Mouse (Mus musculus): ENCODE measurements around the gene Ly6g5b. TPM values are rescaled to one million over a fixed set of nuclear protein-coding genes. Genes with fewer than 3 reads are reported as not detected.

Gene Ly6g5b
- polyA plus RNA-seq, 1 experiment, result 0.28 TPM

DNA sequence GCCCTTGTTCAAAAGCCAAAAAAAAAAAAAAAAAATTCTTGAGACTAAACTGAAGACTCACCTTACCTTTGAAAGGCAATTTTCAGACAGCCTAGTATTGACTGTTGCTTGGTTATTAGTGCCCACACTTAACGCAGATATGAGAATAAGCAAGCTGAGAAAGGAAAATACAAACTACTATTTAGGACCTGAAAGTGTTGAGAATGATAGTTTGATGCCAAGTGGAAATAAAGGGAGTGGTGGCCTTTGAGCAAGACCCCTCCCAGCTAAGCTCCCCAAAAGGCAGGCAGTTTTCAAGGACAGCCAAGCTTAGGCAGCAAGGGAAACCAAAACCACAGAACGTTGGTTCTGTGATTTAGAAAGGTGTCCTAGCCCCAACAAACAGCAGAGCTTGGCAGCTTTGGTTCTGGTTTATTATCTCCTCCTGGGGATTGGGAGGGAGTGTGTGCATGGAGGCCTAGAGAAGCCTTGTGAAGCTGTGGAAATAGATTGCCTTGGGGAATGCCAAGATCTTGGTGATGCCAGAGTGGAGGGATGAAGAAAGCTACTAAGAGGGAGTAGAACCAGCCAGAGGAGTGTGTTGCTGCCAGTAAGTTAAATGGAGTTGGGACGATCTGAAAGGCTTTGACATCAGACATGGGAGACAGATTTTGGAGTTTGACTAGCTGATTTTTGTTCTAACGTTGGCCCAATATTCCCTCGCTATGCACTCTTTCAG, 32.9 kb upstream of the Ly6g5b start:
- H3K27me3 ChIP-seq (ENCODE audit: control insufficient read depth, insufficient read depth, insufficient read length), result no peaks in the 10 kb centered on the region
- TF ChIP-seq FOSL1 (IDR thresholded peaks at IDR 0.05; ENCODE audit: insufficient read depth, low read length, poor library complexity, severe bottlenecking) (no peak), USF1 (IDR thresholded peaks at IDR 0.05; ENCODE audit: low read depth) (no peak), CEBPB (IDR thresholded peaks at IDR 0.05; ENCODE audit: low read depth) (no peak), MYOG (IDR thresholded peaks at IDR 0.05; ENCODE audit: control insufficient read depth, extremely low read depth, insufficient read length) (no peak), MYOD1 (IDR thresholded peaks at IDR 0.05; ENCODE audit: control insufficient read depth, insufficient read length, low read depth) (no peak), MAX (IDR thresholded peaks at IDR 0.05) (no peak), CTCF (IDR thresholded peaks at IDR 0.05; ENCODE audit: control insufficient read depth, insufficient read depth, insufficient read length) (no peak)
- peaks cover 12% of the 10 kb centered on the region for H3K79me2 ChIP-seq (ENCODE audit: control insufficient read depth, insufficient read depth)
- peaks cover 94% of the 10 kb centered on the region for H3K36me3 ChIP-seq (ENCODE audit: control insufficient read depth, insufficient read depth)
- no peak overlapping the region for H3ac ChIP-seq (ENCODE audit: control insufficient read depth, insufficient read length, low read depth)
- peaks cover 3% of the 10 kb centered on the region for H3K79me3 ChIP-seq (ENCODE audit: low read depth)
- H3K4me3 ChIP-seq (ENCODE audit: insufficient read depth, poor library complexity, severe bottlenecking), result no peak overlapping the region

DNA sequence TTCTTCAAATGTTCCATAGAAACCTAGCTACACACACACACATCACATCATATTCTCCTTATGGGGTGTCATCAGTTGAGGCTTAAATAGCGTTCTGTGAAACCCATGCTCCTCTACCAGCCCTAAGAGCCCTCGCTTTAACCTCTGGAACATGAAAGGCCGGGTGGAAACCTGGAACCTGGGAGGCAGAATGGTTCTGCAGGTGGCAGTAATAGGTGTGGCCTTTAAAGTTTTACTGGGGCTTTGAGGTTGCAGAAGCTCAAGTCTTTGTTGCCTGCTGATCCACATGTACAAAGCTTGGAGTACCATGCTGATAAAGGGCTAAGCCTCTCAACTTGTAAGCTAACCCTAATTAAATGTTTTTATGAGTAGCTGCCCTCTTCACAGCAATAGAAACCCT, 32.1 kb upstream of the Ly6g5b start:
- no peaks in the 10 kb centered on the region for H3K27me3 ChIP-seq (ENCODE audit: control insufficient read depth, insufficient read depth, insufficient read length)
- no peak for TF ChIP-seq MYOG (IDR thresholded peaks at IDR 0.05; ENCODE audit: control insufficient read depth, extremely low read depth, insufficient read length)
- TF ChIP-seq MAX (IDR thresholded peaks at IDR 0.05), result no peak
- no peak for TF ChIP-seq CTCF (IDR thresholded peaks at IDR 0.05; ENCODE audit: control insufficient read depth, insufficient read depth, insufficient read length)
- no peak for TF ChIP-seq USF1 (IDR thresholded peaks at IDR 0.05; ENCODE audit: low read depth)
- no peak for TF ChIP-seq MYOD1 (IDR thresholded peaks at IDR 0.05; ENCODE audit: control insufficient read depth, insufficient read length, low read depth)
- TF ChIP-seq CEBPB (IDR thresholded peaks at IDR 0.05; ENCODE audit: low read depth), result no peak
- TF ChIP-seq FOSL1 (IDR thresholded peaks at IDR 0.05; ENCODE audit: insufficient read depth, low read length, poor library complexity, severe bottlenecking), result no peak

DNA sequence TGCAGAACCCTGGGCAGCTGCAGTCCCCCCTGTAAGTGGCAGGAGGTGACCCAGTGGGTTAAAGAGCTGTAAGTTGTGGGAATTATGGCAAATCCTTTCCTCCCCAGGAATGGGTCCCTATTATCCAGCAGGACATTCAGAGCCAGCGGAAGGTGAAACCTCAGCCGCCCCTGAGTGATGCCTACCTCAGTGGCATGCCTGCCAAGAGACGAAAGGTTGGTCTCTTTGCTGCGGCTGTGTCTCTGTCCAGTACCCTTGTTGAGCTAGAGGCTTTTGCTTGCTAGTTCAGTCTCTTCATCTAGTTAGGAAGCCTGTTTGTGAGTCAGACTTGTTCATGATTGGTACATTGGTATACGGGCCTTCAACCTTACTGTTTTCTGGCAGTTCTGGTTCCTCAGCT, 30.9 kb upstream of the Ly6g5b start:
- Histone ChIP-seq H3K79me3 (ENCODE audit: low read depth) (peaks cover 2% of the 10 kb centered on the region), H3K27me3 (ENCODE audit: control insufficient read depth, insufficient read depth, insufficient read length) (no peaks in the 10 kb centered on the region), H3K79me2 (ENCODE audit: control insufficient read depth, insufficient read depth) (no peaks in the 10 kb centered on the region), H3ac (ENCODE audit: control insufficient read depth, insufficient read length, low read depth) (no peak overlapping the region), H3K4me3 (ENCODE audit: insufficient read depth, poor library complexity, severe bottlenecking) (no peak overlapping the region), H3K36me3 (ENCODE audit: control insufficient read depth, insufficient read depth) (peaks cover 94% of the 10 kb centered on the region)
- no peak for TF ChIP-seq CTCF (IDR thresholded peaks at IDR 0.05; ENCODE audit: control insufficient read depth, insufficient read depth, insufficient read length)
- TF ChIP-seq USF1 (IDR thresholded peaks at IDR 0.05; ENCODE audit: low read depth), result no peak
- TF ChIP-seq MAX (IDR thresholded peaks at IDR 0.05), result no peak
- TF ChIP-seq MYOD1 (IDR thresholded peaks at IDR 0.05; ENCODE audit: control insufficient read depth, insufficient read length, low read depth), result no peak
- no peak for TF ChIP-seq FOSL1 (IDR thresholded peaks at IDR 0.05; ENCODE audit: insufficient read depth, low read length, poor library complexity, severe bottlenecking)
- no peak for TF ChIP-seq MYOG (IDR thresholded peaks at IDR 0.05; ENCODE audit: control insufficient read depth, extremely low read depth, insufficient read length)
- no peak for TF ChIP-seq CEBPB (IDR thresholded peaks at IDR 0.05; ENCODE audit: low read depth)

More for the DNA sequence above, 32.1 kb upstream of the Ly6g5b start:
- Histone ChIP-seq H3K36me3 (ENCODE audit: control insufficient read depth, insufficient read depth) (peaks cover 94% of the 10 kb centered on the region), H3ac (ENCODE audit: control insufficient read depth, insufficient read length, low read depth) (no peak overlapping the region), H3K4me3 (ENCODE audit: insufficient read depth, poor library complexity, severe bottlenecking) (no peak overlapping the region), H3K79me2 (ENCODE audit: control insufficient read depth, insufficient read depth) (peaks cover 5% of the 10 kb centered on the region), H3K79me3 (ENCODE audit: low read depth) (peaks cover 2% of the 10 kb centered on the region)

DNA sequence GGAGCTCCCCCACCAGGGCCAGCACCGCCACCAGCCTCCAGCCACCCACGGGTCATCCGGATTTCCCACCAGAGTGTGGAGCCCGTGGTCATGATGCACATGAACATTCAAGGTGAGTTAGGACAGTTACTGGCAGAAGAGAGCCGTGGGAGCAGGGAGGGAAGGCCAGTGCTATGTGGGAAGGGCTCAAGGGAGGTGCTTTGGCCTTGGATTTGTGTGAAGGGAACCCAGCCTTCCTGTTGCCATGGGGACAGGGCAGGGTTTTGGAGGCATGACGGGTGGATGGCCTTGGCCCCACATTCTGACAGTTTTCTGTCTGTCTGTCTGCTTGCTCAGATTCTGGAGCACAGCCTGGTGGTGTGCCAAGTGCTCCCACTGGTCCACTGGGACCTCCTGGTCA, 26.7 kb upstream of the Ly6g5b start:
- TF ChIP-seq MAX (IDR thresholded peaks at IDR 0.05) (no peak), USF1 (IDR thresholded peaks at IDR 0.05; ENCODE audit: low read depth) (no peak), MYOG (IDR thresholded peaks at IDR 0.05; ENCODE audit: control insufficient read depth, extremely low read depth, insufficient read length) (no peak), CTCF (IDR thresholded peaks at IDR 0.05; ENCODE audit: control insufficient read depth, insufficient read depth, insufficient read length) (no peak), CEBPB (IDR thresholded peaks at IDR 0.05; ENCODE audit: low read depth) (no peak), FOSL1 (IDR thresholded peaks at IDR 0.05; ENCODE audit: insufficient read depth, low read length, poor library complexity, severe bottlenecking) (no peak)
- H3K4me3 ChIP-seq (ENCODE audit: insufficient read depth, poor library complexity, severe bottlenecking), result no peak overlapping the region
- peaks cover 33% of the 10 kb centered on the region for H3K79me3 ChIP-seq (ENCODE audit: low read depth)
- no peak overlapping the region for H3ac ChIP-seq (ENCODE audit: control insufficient read depth, insufficient read length, low read depth)
- peaks cover 84% of the 10 kb centered on the region for H3K36me3 ChIP-seq (ENCODE audit: control insufficient read depth, insufficient read depth)
- no peaks in the 10 kb centered on the region for H3K27me3 ChIP-seq (ENCODE audit: control insufficient read depth, insufficient read depth, insufficient read length)
- H3K79me2 ChIP-seq (ENCODE audit: control insufficient read depth, insufficient read depth), result peaks cover 40% of the 10 kb centered on the region

DNA sequence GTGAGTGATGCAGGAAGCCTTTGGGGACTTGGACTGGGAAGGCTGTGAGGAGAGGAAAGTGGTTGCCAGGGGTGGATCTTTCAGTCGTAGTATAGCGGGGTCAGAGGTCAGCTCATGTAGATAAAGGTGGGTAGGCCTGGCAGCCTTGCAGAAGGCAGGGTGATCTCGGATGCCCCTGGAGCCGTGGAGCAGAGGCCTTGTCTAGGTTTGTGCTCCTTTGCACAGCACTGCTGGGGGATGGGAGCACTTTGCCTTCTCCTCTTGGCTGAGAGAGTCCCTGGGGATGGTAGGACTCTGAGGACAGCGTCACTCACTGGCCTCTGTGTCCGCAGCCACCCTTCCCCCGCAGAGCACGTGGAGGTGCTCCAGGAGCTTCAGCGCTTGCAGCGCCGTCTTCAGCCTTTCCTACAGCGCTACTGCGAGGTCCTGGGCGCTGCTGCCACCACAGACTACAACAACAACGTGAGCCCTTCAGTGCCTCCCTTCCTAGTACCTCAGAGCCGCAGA, 25.3 kb upstream of the Ly6g5b start:
- Histone ChIP-seq H3ac (ENCODE audit: control insufficient read depth, insufficient read length, low read depth) (no peak overlapping the region), H3K36me3 (ENCODE audit: control insufficient read depth, insufficient read depth) (peaks cover 69% of the 10 kb centered on the region), H3K79me3 (ENCODE audit: low read depth) (peaks cover 46% of the 10 kb centered on the region), H3K4me3 (ENCODE audit: insufficient read depth, poor library complexity, severe bottlenecking) (no peak overlapping the region), H3K79me2 (ENCODE audit: control insufficient read depth, insufficient read depth) (peaks cover 54% of the 10 kb centered on the region), H3K27me3 (ENCODE audit: control insufficient read depth, insufficient read depth, insufficient read length) (no peaks in the 10 kb centered on the region)
- no peak for TF ChIP-seq MYOD1 (IDR thresholded peaks at IDR 0.05; ENCODE audit: control insufficient read depth, insufficient read length, low read depth)
- no peak for TF ChIP-seq USF1 (IDR thresholded peaks at IDR 0.05; ENCODE audit: low read depth)
- no peak for TF ChIP-seq MYOG (IDR thresholded peaks at IDR 0.05; ENCODE audit: control insufficient read depth, extremely low read depth, insufficient read length)
- no peak for TF ChIP-seq FOSL1 (IDR thresholded peaks at IDR 0.05; ENCODE audit: insufficient read depth, low read length, poor library complexity, severe bottlenecking)
- no peak for TF ChIP-seq MAX (IDR thresholded peaks at IDR 0.05)

All from C2C12 (cell line).